Mouse (Mus musculus) gastrocnemius, postnatal 36 days (tissue): ENCODE results near the gene Hip1. TPM values are rescaled to one million over a fixed set of nuclear protein-coding genes. Genes with fewer than 3 reads are reported as not detected.
A peak's percentile ranks its signal among the peaks of the same experiment; 100 is the strongest.
"Not testable (repeated sequence)": the region's sequence is repeated elsewhere in the genome, so short reads cannot be mapped to it uniquely, and the experiment has no call there.

ENCODE experiments used
- DNase-seq, 2 experiments: peaks; one replicate each; pipeline ENCODE4 v3.0.0; 2022
- intact Hi-C: fragments of 180-260 bp; cut with DNase I; formaldehyde crosslinking; loops from one replicate; pipeline ENCODE4 v1.15.1; 2025
- total RNA-seq, 2 experiments: library from RNA; stranded (reverse); gene quantifications; 2 replicates each; pipeline ENCODE4 v1.2.3; 2021

The Hip1 gene
- total RNA-seq, 2 experiments from 2014 or later = 23.5 to 25.4 TPM

- DNase-seq = no peak
- intact Hi-C loops = loop anchor here (2.0 to 5.0 kb wide), 3 partner anchors 37 to 94 kb away; no protein-coding TSS in a partner anchor
Measured at GRCm38 (mm10) chr5:135494183-135494910, 50.6 kb downstream of the Hip1 start.

DNA sequence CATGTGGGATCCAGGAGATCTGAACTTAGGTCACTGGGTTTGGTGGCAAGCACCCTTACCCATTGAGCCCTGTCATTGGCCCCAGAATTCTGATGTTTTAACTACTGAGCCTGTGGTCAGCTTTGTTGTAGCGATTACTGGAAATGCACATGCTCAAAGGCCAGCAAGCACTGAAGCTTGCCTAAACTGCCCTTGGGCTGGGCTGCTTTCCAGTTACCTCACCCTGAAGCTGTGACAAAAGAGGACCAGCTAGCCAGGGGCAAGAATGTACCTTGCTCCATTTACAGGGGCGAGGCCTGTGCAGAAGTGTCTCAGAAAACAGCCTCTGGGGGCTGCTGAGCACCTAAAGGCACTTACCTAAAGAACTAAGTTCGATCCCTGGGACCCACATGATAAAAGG lies 51.8 kb downstream of the Hip1 start:
- intact Hi-C loops = loop anchor here (5.0 kb wide), 1 partner anchor 36 kb away; no protein-coding TSS in a partner anchor
- no peak for DNase-seq

DNA sequence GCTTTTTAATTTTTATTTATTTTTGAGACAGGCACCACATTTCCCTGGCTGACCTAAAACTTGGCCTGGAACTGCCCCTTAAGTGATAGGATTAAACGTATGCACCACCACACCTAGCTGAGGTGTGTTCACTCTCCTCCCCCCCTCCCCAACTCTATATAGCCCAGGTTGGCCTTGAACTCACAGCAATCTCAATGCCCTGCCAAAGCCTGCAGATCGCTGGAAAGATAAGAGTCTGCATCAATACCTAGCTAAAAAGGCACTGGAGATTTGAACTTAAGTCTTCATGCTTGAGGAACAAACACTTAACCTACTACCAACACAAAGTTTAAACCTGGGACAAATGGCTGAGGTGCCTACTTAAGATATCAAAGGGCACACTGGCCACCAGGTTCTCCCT lies 52.8 kb downstream of the Hip1 start:
- intact Hi-C loops = loop anchor here (5.0 kb wide), 1 partner anchor 35 kb away; no protein-coding TSS in a partner anchor
- DNase-seq = no peak

GRCm38 (mm10) chr5:135489695-135490294 lies 55.1 kb downstream of the Hip1 start:
- intact Hi-C loops = loop anchor here (5.0 kb wide), 2 partner anchors 32 to 77 kb away; no protein-coding TSS in a partner anchor

GRCm38 (mm10) chr5:135488881-135489694 lies 55.8 kb downstream of the Hip1 start:
- intact Hi-C loops = loop anchor here (5.0 kb wide), 1 partner anchor 77 kb away; no protein-coding TSS in a partner anchor

More at GRCm38 (mm10) chr5:135489695-135490294, 55.1 kb downstream of the Hip1 start:
- no peak for DNase-seq

DNA sequence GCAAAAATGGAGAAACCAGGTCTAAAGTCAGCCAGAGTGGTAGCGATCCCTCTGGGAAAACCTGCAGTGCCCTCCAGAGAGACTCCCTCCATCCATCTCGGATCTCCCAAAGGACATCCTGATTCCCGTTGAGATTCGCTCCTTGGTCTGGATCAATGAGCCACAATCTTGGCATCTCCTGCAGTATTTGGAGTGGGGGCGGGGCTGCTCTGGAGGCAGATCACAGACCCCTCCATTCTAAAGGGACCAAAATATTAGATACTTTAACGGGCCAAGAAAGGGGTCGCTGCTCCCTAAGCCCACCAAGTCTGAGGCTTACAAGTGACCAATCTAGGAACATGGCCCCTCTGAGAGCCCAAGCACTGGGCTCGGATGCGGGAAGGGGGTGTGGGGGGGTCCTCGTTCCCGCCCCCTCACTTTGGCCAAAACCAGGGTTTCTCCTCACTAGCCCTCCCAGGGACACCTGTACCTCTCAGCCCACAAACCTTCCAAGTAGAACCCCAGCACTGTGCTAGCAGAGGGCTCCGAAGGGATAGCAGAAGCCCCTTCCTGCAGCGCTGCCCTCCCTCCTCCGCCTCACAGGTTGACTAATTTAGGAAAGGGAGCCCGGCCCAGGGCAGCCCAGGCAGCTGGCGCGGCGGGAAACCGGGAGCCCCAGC lies 56.6 kb downstream of the Hip1 start:
- DNase-seq = no peak
- intact Hi-C loops = loop anchor here (5.0 kb wide), 1 partner anchor 76 kb away; no protein-coding TSS in a partner anchor

More at GRCm38 (mm10) chr5:135488881-135489694, 55.8 kb downstream of the Hip1 start:
- peak; percentile 68 to 69 for DNase-seq

- no peak for DNase-seq
- intact Hi-C loops = loop anchor here (5.0 kb wide), 1 partner anchor 73 kb away; no protein-coding TSS in a partner anchor
Measured at GRCm38 (mm10) chr5:135485289-135485688, 59.6 kb downstream of the Hip1 start.

DNA sequence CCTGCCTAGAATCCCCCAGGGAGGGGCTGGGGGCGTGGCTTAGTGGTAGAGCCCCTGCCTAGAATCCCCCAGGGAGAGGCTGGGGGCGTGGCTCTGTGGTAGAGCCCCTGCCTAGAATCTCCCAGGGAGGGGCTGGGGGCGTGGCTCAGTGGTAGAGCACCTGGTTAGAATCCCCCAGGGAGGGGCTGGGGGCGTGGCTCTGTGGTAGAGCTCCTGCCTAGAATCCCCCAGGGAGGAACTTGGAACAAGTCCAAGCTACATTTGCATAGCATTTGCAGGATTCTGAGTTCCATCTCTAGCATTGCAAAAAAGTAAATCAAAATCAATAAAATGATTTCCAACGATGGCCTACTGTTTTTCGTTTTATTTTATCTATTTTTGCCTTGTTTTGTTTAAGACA lies 61.1 kb downstream of the Hip1 start:
- intact Hi-C loops, DNase-seq: not testable (repeated sequence)

DNA sequence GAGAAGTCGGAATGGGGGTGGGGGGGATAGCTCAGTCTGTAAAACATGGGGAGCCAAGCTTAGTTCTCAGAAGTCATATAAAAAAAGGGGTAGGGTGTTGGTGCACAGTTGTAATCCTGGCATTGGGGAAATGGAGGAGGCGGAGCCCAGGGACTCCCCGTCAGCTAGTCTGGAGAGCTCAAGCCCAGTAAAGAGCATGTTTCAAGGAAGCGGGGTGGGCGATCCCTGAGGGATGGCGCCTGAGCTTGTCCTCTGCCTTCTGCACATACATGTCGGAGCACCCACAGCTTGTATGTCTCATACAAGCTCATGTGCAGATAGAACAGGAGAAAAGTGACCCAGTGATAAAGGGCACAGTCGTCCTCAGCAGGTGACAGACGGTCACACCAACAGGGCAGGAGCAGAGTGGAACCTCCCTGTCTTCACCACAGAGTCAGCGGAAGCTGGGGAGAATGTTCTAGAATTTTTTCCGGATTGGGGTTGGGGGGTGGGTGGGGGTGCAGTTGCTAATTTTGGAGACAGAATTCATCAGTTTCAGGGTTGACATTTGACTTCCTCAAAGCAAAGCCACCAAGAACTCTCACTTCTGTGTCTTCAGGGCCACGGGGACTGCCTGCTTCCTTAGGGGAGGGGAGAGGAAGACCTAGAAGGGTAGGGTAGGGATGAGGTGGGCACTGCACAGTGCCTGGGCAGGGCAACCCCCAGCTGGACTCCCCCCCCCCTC lies 65.9 kb downstream of the Hip1 start:
- intact Hi-C loops = no loop called here
- DNase-seq = no peak

- no peak for DNase-seq
- intact Hi-C loops = no loop called here
Measured at GRCm38 (mm10) chr5:135476199-135476598, 68.7 kb downstream of the Hip1 start.

- intact Hi-C loops = no loop called here
- no peak for DNase-seq
Measured at GRCm38 (mm10) chr5:135472405-135472804, 72.5 kb downstream of the Hip1 start.

- DNase-seq = no peak
- intact Hi-C loops = no loop called here
Measured at GRCm38 (mm10) chr5:135471747-135472146, 73.2 kb downstream of the Hip1 start.

DNA sequence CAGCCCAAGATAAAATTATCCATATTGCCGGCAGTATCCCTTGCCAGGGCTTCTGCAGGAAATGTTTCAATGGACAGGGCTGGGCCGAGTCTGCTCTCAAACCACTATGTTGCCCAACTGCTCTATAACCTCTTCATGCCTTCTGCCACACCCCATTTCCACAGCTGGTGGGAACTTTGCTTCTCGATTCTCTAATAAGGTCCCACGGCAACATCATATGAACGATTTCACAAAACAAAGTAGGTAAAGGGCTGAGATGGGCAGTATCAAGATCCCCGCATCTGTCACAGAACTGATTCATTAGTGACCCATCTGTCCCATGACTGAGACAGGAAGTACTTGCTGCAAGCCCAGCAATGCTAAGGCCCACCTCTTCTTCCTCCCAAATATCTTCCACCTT lies 76.6 kb downstream of the Hip1 start:
- no peak for DNase-seq
- intact Hi-C loops = no loop called here

- intact Hi-C loops = no loop called here
- peak in 1 of 2 experiments; percentile 37 for DNase-seq
Measured at GRCm38 (mm10) chr5:135465833-135466291, 79.1 kb downstream of the Hip1 start.

GRCm38 (mm10) chr5:135463380-135463779 lies 81.5 kb downstream of the Hip1 start:
- intact Hi-C loops = no loop called here
- DNase-seq = no peak

GRCm38 (mm10) chr5:135460833-135461173 lies 84.1 kb downstream of the Hip1 start:
- intact Hi-C loops = no loop called here
- DNase-seq = no peak

DNA sequence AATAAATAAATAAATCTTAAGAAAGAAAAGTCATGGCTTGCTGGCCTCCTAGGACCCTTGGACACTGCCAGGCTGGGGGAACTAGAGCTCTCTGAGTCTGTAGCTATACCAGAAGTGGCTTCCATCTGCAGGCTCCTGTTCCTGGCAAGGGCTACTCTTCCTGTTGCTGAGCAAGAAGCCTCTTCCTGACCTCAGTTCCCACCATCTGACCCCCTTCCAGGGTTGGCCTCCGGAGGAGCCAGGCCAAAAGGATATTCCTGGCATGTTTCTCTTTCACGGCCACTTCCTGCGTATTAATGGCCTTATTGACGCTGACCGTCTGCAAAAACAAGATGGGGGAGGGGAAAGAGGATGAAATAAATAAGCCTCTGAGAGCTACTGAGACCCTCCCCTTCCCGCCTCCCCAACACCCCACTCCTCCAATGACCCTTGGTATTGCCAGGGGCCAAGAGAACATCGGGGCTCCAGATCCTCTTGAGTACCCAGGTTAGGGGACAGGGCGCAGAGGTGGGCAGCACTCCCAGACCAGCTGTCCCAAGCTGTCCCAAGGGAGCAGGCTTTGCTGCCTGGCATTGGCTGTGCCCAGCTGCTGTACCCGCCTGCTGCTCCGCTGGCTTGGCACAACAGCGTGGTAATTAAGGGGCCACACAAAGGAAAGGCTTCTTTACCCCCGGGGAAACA lies 84.6 kb downstream of the Hip1 start:
- intact Hi-C loops = no loop called here
- DNase-seq = peak; percentile 54 to 55

DNA sequence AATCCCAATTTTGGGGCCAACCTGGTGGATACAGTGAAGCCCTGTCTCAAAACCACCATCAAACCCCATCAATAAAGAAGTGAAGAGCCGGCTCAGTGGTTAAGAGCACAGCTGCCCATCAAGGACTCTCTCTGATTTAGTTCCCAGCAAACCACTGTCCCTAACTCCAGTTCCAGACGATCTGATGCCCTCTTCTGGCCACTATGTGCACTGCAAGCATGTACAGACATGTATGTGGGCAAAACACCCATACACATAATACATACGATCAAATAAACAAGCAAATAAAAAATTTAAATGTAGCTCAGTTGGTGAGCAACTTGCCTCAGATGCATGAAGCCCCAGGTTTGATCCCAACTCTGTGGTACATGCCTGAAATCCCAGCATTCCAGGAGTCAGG lies 85.4 kb downstream of the Hip1 start:
- DNase-seq = no peak
- intact Hi-C loops = loop anchor here (5.0 kb wide), 1 partner anchor 33 kb away; no protein-coding TSS in a partner anchor

DNA sequence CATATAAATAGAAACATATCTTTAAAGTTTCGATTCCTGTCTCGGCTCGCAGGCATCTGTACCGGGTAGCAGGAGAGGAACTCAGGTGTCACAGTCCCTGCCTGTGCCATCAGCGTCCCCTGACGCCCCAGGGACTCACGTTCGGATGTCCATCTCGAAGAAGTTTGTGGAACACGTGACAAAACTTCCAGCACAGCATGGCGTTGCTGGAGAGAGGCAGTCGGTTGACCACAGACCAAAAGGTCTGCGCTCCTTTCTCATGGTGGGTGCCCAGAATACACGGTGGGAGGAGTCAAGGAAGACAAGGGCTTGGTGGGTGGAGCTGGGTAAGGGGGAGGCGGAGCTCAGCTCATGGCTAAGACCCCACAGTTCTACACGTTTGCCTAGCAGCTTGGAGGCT lies 87.0 kb downstream of the Hip1 start:
- no peak for DNase-seq
- intact Hi-C loops = loop anchor here (5.0 kb wide), 1 partner anchor 34 kb away; no protein-coding TSS in a partner anchor
